Mouse (Mus musculus) activated CD4-positive, CD25-positive, alpha-beta regulatory T cell, adult 4 months (primary cell): ENCODE measurements around the gene Kif1bp. TPM values are rescaled to one million over a fixed set of nuclear protein-coding genes. Genes with fewer than 3 reads are reported as not detected.
"Not testable (repeated sequence)": the region's sequence is repeated elsewhere in the genome, so short reads cannot be mapped to it uniquely, and the experiment has no call there.

Source experiments
- ATAC-seq: one replicate; pipeline ENCODE4 v1.8.0; 2017
- polyA plus RNA-seq, 2 experiments: library from polyadenylated mRNA; unstranded; fragments of 100-300 nt; shearing (Covaris generic); gene quantifications; one replicate each; pipeline ENCODE4 v1.2.1; 2017

The Kif1bp gene
- 1 to 10 TPM; 4.1 to 6.0 TPM for polyA plus RNA-seq

DNA sequence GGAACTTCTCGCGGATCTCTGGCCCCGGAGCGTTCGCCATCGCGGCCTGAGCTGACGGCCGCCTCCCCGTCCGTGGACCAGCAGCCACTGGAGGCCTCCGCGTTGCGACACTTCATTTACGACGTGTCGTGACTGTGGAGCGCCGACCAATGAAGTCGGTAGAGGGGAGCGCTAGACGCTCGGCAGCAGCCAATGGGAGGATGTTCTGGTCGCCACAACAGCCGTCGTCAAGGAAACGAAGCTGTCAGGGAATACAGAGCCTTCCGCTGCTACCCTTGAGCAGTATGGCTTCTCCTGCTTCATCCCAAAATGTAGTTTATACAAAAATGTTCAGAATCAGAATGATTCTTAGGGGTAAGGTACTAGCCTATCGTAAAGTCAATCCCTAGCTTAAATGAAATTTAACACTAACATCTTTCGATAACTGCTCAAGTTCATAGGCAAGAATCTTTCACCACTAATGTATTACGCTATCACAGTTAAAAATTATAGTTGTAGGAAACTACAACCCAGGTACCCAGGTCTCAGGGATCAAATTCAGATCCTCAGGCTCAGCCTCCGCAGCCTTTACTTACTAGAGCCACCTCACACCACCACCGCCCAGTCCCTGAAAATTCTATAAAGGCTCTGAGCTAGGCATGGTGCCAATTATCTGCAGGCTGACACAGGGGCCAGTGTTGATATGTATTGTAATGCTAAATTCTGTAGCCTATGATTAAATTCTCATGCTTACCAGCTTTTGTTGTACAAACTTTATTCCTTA, at the start of gene Kif1bp:
Gene Kif1bp, minus strand, starts transcription at position 120 of the 763 bp plus-strand sequence.
- ATAC-seq: peak; percentile 98

- no peak for ATAC-seq
Measured at GRCm38 (mm10) chr10:62604161-62604560, 25.9 kb upstream of the Kif1bp start.

- no peak for ATAC-seq
Measured at GRCm38 (mm10) chr10:62603233-62604030, 25.2 kb upstream of the Kif1bp start.

GRCm38 (mm10) chr10:62602177-62603040, 24.2 kb upstream of the Kif1bp start, which contains the start of gene Ddx21:
TSS of gene Ddx21 (minus strand) at chr10:62602281.
- peak; percentile 88 for ATAC-seq

GRCm38 (mm10) chr10:62601833-62602176, 23.5 kb upstream of the Kif1bp start:
- no peak for ATAC-seq

GRCm38 (mm10) chr10:62601053-62601791, 23.0 kb upstream of the Kif1bp start:
- ATAC-seq: peak; percentile 21

- ATAC-seq: peak; percentile 33
Measured at GRCm38 (mm10) chr10:62600056-62600455, 21.8 kb upstream of the Kif1bp start.

GRCm38 (mm10) chr10:62599311-62599710, 21.1 kb upstream of the Kif1bp start:
- ATAC-seq: not testable (repeated sequence)

- ATAC-seq: no peak
Measured at GRCm38 (mm10) chr10:62592496-62592895, 14.2 kb upstream of the Kif1bp start.

DNA sequence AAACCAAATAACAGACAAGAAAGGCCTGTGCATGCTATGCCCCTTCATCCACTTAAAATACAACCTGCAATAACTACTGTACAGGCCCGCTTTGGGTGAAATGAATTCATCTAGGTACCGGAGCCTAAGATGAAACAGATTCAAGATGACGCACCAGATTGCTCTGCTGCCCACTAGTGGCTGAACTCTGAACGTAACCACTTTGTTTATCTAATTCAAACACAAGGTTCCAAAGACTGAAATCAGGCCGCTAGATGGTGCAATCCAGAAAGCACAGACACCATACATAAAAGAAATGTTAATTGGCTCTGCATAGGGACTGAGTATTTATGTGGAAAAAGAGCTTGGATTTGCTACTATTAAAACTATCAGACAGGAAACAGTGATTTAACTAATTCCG, 11.9 kb upstream of the Kif1bp start:
- peak; percentile 98 for ATAC-seq

DNA sequence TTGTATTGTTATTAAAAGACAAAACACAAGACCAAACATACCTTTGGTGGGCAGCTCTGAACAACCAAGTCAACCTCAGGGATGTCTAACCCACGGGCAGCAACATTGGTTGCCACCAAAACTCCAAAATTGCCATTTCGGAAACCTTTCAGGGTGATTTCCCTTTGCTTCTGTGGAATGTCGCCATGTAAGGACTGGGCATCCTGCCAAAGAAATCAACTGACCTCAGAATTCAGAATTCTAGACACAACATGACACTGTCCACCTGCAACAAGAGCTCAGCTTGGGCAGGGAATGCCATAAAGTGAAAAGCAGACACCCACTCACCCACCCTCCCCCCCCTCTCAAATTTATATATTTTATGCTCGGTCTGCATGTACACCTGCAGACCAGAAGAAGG, 10.4 kb upstream of the Kif1bp start:
- no peak for ATAC-seq

DNA sequence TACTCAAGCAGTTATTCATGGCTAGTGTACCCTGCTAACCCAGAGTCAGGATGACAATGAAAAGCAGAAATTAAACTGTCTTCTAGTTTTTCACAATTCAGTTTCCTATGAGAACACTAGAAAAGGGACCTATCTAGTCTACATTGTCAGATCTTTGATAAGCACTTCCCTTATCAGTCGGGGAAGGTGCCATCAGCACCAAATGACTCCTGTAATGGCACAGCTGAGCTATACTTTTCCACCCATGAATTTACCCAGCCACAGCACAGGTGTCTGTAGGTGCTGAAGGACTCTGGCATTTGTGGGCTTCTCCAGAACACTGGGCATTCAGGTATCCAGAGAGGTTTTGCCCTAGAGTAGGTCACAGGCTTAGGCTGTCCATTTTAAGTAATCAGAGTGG, 5.0 kb upstream of the Kif1bp start:
- no peak for ATAC-seq

DNA sequence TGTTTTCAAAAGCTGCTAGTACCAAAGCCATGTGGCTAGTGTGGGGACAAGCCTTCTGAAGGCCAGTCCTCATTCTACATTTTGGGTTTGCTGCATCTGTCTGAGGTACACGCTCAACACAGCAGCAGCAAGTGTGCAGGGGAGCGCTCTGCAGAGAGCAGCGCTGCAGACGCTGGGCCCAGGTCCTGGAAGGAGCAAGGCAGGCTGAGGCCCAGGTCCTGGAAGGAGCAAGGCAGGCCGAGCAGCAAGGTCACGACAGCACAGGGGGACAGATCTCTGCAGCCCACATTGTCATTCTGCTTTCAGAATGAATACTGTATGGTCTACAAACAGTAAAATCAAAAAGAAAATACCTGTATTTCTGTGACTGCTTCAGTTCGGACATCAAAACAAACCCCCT, 4.4 kb upstream of the Kif1bp start:
- no peak for ATAC-seq

GRCm38 (mm10) chr10:62582263-62582662, 4.0 kb upstream of the Kif1bp start:
- ATAC-seq: no peak

DNA sequence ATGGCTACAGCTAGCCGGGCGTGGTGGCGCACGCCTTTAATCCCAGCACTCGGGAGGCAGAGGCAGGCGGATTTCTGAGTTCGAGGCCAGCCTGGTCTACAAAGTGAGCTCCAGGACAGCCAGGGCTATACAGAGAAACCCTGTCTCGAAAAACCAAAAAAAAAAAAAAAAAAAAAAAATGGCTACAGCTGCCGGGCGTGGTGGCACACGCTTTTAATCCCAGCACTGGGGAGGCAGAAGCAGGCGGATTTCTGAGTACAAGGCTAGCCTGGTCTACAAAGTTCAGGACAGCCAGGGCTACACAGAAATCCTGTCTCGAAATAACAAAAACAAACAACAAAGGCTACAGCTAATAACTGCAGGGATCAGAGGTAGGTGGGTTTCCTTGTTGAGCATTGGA, 872 bp upstream of the Kif1bp start:
- not testable (repeated sequence) for ATAC-seq

DNA sequence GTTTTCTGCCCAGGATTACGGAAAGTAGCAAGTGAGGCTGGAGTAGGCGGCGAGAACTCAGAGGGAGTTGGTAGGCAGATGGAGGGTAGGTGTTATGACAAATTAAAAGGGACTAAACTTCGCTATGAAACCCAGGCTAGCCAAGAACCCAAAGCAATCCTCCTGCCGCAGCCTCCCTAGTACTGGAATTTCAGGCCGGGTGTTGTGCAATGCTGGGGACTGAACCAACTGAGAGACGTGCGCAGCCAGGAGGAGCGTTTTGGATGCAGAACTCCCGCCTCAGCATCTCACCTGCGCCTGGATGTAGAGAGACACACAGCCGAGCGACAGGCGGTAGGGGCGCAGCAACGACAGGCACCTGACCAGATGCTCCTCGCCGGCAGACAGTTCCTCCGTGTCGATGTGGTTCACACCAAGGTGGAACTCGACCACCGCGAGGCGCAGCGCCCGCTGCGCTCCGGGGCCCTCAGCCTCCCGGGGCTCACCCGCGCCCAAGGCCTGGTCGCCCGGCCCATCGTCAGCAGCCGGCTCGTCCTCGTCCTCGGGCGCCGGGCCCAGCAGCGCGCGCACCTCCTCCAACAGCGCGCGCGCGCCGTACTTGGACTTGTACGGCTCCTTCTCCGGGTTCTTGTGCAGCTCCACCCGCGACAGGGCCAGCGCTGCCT, 452 bp downstream of the Kif1bp start:
- peak; percentile 50 for ATAC-seq

GRCm38 (mm10) chr10:62575001-62575400, 3.3 kb downstream of the Kif1bp start:
- no peak for ATAC-seq

- ATAC-seq: no peak
Measured at GRCm38 (mm10) chr10:62570126-62570871, 8.0 kb downstream of the Kif1bp start.

DNA sequence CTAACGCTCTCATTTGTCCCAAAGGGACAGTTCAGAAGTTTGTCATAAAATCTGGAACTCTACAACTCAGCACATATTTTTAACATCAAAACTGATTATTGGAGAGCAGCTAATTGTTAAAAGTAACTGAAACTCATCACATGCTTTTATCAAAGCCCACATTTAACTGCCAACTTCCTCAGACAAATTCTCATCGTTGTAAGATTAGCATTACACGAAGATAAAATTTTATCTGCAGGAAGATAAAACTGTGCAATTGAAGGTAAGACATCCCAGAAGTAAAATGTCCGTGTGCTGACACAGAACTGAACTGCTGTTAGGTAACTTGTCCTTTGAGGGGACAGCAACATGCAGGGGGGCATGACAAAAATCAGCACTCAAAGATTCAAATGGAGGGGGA, 9.4 kb downstream of the Kif1bp start:
- ATAC-seq: no peak

GRCm38 (mm10) chr10:62557736-62558135, 20.5 kb downstream of the Kif1bp start:
- ATAC-seq: no peak

DNA sequence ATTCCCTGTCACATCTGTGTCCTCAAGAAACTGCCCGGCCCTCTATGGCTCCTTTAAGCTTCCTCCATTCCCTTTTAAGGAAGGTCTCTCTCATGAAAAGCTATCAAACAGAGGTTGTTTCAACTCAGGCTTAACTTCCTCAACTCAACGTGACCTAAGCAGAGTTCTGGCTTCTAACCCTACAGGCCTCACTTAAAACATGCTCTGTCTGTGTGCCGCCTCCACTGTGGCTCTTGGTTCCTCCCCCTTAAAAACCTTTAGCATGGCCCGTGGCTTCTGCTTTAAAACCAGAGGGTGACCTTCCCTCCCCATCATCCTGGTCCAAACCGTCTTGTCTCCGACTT, 21.7 kb downstream of the Kif1bp start:
- no peak for ATAC-seq
